Mouse (Mus musculus): ENCODE data around the gene Tspyl2.
"Not testable (repeated sequence)": the region's sequence is repeated elsewhere in the genome, so short reads cannot be mapped to it uniquely, and the experiment has no call there.

The Tspyl2 gene

GRCm38 (mm10) chrX:152342358-152342901 lies at the start of gene Tspyl2:
Gene Tspyl2, minus strand, starts transcription at chrX:152342425.
- DNase-seq (ENCODE audit: low spot score): peak; percentile 95

DNA sequence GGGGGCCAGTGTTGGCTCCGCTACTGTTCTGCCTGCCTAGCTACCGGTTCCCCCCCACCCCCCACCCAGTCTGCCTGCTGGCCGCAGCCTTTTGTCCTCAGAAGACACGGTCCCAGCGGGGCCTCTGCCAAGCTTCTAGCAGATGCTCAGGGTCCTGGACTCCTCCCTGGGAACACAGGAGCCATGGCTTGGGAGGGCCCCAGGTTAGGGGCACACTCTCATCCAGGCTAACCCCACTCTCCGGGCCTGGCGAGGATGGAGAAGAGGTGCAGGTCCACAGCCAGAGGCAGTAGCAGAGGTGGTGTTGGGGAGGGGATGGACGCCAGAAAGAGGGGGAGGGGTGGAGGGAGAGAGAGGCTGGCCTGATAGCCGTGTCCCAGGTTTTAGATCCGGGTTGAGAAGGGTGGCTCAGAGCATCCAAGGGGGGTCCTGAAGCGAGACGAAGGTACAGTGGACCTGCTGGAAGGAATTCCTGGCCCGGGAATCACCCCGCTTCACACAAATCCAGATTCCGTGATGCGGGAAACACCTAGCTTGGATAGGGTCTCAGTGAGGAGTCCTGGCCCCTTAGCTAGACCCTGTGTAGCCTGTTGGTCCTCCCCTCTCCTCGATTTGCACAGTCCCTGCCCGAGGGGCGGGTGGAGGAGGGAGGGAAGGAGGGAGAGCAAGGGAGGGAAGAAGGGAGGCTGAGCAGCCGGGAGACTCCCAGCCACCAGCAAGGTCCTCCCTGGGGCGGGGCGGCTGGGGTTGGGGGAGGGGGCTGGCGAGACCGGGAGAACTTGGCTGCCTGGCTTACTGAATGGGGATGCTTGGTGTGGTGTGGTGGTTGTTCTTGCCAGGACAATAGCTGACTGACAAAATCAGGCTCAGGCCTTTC lies 26.4 kb upstream of the Tspyl2 start, which contains the start of gene Gpr173:
Gene Gpr173 (minus strand): TSS at position 308 of the 877 bp plus-strand sequence.
- no peak for DNase-seq (ENCODE audit: low spot score)

DNA sequence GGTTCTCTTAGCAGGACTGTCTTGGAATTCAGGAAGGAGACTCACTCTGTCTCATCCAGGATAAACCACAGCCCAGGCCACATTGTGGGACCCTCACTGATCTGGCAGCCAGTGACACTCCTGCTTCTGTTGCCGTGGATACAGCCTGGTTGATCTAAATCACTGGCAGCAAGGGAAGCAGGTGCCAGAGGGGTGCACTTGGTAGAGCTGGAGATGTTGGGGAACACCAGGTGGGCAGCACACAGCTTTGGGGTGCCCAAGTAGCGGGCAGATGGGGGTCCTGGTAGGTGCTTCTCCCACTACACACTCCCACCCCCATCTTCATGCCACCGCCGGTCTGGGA lies 25.8 kb upstream of the Tspyl2 start:
- no peak for DNase-seq (ENCODE audit: low spot score)

GRCm38 (mm10) chrX:152366418-152366817 lies 24.2 kb upstream of the Tspyl2 start:
- DNase-seq (ENCODE audit: low spot score): no peak

- DNase-seq (ENCODE audit: low spot score): peak; percentile 54
Observed at GRCm38 (mm10) chrX:152352553-152353153, 10.4 kb upstream of the Tspyl2 start.

DNA sequence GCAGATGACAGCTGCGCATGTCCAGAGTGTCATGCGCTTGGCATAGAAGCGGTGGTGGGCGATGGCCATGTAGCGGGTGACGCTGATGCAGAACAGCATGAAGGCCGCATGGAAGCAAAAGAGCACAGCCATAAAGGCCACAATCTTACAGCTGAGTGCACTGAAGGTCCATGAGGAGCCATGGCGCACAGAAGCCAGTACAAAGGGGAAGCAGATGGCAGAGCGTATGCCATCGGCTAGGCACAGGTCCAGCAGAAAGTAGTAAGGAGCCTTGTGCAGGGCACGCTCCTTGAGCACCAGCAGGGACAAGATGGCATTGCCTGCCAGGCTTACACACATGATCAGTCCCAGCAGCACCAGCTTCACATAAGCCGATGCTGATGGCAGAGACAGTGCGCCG lies 4.8 kb upstream of the Tspyl2 start:
- DNase-seq (ENCODE audit: low spot score): no peak

DNA sequence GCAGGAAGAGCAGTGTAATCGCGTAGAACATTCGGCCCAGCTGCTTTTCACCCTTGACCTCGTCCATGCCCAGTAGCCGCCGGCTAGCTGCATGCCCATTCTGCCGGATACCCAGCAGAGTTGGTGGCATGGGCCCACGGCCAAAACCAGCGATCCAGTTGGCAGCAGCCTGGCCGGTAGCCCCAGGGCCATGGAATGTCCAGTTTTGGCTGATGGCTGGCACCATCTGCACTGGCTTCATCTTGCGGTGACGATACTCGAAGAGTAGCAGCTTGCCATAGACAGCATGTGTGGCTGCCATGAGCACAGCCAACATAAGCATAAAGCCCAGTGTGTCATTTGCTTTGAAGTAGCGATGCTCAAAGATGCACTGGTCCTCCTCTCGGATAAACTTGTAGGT lies 4.4 kb upstream of the Tspyl2 start:
- no peak for DNase-seq (ENCODE audit: low spot score)

DNA sequence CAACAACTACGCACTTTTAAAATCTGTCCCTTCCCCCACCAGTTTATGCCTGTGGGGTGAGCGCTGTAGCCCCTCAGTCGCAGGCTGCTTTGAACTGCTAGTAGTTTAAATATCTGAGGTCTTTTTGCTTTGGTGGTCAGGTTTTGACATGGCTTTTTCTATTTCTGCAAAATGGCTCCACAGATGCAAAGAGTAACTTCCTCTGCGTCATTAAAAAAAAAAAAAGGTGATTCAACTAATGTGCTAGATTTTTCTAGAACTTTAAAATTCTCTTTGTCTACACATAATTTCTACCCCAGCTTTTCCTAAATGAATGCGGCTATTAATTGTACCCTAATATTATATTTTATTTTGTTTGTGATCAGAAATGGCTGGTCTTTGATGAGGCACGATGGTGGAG lies 678 bp upstream of the Tspyl2 start:
- DNase-seq (ENCODE audit: low spot score): no peak

DNA sequence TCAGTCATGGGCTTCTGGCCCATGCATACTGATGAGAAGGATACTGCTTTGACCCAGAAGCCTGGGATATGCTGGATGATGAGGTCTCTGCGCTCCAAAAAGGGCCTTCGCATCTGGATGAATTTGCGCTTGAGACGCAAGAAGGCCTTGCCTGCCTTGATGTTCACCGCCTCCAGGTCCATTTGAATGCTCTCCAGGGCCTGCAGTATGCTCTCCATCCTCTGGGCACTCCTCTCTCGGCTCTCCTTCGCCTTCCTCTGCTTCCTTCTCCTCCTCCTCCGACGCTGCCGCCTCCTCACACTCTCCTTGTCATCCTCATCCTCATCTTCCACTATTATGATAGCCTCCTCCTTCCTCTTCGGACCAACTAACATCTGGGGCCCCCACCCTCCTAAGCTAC lies 729 bp downstream of the Tspyl2 start:
- no peak for DNase-seq (ENCODE audit: low spot score)

- peak; percentile 86 for DNase-seq (ENCODE audit: low spot score)
Observed at GRCm38 (mm10) chrX:152336546-152337332, 5.5 kb downstream of the Tspyl2 start.

DNA sequence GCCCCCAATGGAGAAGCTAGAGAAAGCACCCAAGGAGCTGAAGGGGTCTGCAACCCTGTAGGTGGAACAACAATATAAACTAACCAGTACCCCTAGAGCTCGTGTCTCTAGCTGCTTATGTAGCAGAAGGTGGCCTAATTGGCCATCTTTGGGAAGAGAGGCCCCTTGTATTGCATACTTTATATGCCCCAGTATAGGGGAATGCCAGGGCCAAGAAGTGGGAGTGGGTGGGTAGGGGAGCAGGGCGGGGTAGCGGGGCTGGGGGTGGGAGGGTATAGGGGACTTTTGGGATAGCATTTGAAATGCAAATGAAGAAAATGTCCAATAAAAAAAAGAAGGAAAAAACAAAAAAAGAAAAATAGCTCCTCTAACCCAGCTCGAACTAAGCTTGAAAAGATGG lies 6.1 kb downstream of the Tspyl2 start:
- DNase-seq (ENCODE audit: low spot score): not testable (repeated sequence)

DNA sequence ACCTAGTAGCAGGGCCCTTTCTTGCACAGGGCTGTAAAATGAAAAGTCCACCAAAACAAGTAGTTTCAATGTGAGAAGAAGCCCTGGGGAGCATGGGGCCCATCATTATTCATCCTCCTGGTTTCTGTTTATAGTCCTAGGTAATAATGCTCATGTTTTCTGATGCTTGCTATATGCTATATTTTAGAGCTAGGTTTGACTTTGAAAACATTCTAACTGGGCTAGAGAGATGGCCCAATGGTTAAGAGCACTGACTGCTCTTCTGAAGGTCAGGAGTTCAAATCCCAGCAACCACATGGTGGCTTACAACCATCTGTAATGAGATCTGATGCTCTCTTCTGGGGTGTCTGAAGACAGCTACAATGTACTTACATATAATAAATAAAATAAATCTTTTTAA lies 12.8 kb downstream of the Tspyl2 start:
- DNase-seq (ENCODE audit: low spot score): not testable (repeated sequence)

DNA sequence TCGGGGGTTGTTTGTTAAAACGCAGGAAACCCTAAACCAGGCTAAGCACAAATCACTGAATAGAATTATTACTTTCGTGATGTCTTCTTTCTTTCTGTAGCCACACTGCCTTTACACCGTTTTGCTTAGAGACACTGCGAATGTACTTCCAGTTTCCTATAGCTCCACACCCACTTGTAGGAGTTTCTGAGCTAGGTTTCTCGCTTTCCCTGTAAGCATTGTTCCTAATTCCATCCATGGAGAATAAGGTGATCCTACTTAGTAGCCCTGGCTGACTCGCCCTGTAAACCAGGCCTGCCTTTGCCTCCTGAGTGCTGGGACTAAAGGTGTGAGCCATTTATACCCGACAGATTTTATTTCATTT lies 14.6 kb downstream of the Tspyl2 start:
- no peak for DNase-seq (ENCODE audit: low spot score)

GRCm38 (mm10) chrX:152326996-152327688 lies 15.1 kb downstream of the Tspyl2 start, which contains the start of gene Kantr:
Gene Kantr, minus strand, starts transcription at chrX:152327495.
- DNase-seq (ENCODE audit: low spot score): peak; percentile 76

DNA sequence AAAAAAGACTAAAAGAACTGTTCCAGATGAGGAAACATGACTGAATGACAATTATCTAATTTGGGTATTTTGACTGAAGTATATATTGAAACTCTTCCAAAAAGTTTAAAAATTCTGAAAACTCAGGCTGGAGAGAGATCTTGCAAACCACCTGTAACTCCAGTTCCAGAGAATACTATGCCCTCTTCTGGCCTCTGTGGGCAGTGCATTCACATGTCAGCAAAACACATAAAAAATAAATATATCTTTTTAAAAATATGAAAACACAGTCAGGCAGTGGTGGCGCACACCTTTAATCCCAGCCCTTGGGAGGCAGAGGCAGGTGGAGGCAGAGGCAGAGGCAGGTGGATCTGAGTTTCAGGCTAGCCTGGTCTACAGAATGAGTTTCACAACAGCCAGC lies 18.6 kb downstream of the Tspyl2 start:
- peak; percentile 26 for DNase-seq (ENCODE audit: low spot score)

DNA sequence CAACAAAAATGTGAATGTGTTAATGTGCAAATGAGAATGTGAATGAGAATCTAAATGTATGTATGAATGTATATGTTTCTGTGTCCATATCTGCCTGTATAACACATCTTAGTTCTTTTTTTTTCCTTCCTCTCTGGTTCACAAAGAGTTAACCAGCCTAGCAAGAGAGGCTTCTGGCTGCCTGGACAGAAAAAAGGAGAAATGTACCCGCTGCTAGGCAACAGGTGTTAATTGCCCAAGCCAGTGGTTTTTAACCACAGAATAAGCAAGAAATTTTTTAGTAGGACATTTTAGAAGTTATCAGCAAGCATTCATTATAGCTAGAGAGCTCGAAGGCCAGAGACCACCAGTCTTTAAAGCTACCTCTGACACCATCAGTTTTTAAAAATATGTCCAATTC lies 19.4 kb downstream of the Tspyl2 start:
- no peak for DNase-seq (ENCODE audit: low spot score)

- no peak for DNase-seq (ENCODE audit: low spot score)
Observed at GRCm38 (mm10) chrX:152320535-152320934, 21.7 kb downstream of the Tspyl2 start.

DNA sequence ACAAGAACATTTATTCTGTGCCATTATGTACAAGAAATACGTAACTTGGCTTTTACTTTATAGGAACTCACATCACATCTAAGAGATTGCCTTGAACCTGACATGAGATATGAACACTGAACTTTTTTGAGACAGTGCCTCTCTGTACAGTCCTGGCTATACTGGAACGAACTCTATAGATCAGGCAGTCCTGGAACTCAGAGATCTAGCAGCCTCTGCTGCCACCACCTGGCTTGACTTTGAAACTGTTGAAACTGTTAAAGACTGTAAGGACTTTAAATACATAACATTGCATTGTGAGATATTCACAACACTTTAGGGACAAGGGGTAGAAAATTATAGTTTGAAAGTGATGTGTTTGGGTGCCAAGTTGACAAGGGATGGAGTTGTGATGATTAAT lies 34.3 kb downstream of the Tspyl2 start:
- DNase-seq (ENCODE audit: low spot score): peak; percentile 8

- DNase-seq (ENCODE audit: low spot score): no peak
Observed at GRCm38 (mm10) chrX:152307371-152307770, 34.9 kb downstream of the Tspyl2 start.

DNA sequence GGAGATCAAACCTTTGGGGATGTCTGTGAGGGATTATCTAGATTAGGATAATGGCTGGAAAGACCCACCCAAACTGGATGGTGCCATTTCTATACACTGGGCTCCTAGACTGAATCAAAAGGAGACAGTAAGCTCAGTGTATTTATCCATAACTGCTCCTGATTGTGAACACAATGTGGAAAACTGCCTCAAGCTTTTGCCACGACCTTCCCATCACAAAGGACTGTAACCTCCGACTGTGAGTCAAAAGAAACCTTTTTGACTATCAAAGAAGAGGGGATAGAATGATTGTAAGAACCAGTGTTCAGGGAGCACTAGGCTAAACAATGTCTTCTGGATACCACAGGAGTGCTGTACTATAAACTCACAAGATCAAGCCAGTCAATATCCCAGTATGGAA lies 36.0 kb downstream of the Tspyl2 start:
- DNase-seq (ENCODE audit: low spot score): no peak

DNA sequence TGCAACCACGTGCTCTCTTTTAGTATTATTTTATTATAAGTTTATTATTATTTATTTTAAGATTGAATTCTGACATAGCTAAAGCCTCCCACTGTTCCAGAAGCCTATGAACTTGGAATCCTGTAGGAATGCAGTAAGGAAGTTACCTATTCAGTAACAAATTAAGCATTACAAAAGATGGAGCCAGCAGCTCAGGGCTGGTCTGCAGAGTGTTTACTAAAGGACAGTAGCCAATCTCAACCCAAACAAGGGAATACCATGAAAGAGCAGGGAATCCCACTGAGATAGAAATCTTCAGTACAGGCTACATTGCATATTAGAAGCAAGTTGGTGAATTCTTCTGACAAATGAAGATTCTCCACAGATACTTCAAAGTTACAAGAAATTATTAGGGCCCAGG lies 55.2 kb downstream of the Tspyl2 start:
- not testable (repeated sequence) for DNase-seq (ENCODE audit: low spot score)
